Mouse (Mus musculus): Measurements from ENCODE around the gene Rab13.

Rab13 gene

DNA sequence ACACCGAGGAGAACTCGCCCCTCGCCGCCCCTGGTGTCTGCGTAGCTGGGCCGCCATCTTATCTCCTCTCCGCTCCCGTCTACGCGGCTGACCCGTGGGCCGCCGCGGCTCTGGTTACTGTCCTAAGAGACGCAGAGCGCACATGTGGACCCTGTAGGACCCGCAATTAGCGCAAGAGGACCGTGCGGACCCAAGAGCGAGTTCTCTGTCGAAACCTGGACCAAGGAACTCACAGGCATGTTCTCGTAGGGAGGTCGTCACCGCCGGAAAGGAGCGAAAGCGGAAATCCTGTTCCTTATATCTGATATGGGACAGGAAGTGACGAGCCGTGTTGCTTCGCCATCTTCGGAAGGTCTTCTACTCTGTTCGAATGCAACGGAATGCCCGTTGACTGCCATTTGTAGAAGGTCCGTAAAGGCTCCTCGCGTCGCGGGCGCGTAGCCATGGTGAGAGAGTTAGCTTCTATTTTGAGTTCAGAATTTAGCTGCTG, at the start of gene Rab13, which contains the start of gene Rps27:
Gene Rab13 (plus strand): TSS at position 319 of the 490 bp plus-strand sequence.
Gene Rps27 (minus strand): TSS at position 275 of the 490 bp plus-strand sequence.
- DNase-seq (ENCODE audit: inconsistent ontology term) = peak; percentile 88

DNA sequence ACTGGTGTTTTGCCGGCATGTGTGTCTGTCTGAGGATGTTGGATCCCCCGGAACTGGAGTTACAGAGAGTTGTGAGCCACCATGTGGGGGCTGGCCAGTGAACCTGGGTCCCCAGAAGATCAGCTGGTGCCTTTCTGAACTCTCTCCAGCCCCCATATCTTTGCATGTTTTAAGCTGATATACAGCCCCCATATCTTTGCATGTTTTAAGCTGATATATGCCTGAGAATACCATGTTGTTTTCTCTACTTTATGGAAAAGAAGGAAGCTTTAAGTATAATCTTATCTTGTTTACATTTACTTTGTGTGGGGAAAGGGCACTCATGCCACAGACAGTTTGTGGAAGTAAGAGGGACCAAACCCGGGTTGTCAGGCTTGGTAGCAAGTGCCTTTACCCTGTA, 33.9 kb upstream of the Rab13 start:
- DNase-seq (ENCODE audit: inconsistent ontology term) = no peak

DNA sequence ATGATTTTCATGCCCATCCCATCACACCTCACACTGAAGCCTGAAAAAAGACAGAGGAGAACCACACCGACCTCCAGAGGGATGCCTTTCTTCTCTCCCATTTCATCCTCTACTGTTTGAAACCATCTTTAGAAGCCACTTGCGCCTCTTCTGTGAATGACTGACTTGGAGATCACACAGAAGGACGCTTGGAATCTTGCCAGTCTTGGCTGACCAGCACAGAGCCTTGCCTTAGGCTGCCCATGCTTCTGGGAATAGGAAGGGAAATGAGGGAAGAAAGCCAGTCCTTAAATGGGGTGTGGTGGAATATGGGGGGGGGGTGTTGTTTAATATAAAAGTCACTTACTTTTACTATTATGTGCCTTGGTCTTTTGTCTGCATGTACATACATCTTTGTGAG, 29.9 kb upstream of the Rab13 start:
- no peak for DNase-seq (ENCODE audit: inconsistent ontology term)

DNA sequence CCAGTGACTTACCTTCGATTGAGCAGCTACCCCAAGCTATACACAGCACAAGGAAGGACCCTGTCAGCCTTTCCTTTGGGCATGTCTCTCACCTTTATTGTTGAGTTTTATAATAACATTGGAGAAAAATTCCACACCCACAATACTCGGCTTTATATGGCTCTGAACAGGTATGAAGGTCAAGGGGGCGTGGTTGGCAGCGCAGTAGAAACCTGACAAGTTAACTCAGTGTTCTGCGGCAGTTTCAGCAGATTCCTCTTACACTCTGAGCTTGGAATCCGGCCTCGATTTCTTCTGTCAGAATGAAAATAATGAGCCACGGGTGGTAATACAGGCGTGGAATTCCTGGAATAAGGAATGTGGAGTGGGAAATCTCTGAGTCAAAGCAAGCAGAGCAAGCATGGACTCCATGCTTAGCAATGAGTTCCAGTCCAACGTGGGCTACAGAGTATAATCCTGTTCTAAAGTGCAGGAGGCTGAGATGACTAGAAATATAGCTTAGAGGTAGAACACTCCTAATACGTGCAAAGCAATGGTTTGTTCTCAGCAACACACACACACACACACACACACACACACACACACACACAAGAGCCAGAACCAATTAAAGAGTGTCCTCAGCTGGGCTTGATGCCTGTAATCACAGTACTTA, 22.5 kb upstream of the Rab13 start:
- DNase-seq (ENCODE audit: inconsistent ontology term) = no peak

DNA sequence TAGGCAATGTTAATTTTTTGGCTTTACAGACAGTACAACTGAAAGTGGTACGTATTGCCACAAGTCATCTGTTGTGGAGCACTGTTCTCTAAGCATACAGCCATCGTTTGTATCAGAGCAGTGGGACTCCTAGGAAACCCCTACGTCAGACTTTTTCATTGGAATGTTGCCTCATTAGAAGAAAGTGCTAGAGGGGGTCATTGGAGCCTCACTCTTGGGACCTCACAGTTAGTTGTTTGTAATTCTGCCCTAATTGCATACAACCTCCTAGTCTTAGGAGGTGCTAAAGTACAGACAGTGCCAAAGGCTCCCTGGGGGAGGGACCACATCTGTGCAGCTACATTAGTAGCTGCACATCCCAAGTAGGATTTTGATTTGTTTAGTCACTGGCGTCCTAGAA, 18.7 kb upstream of the Rab13 start:
- peak; percentile 52 for DNase-seq (ENCODE audit: inconsistent ontology term)

DNA sequence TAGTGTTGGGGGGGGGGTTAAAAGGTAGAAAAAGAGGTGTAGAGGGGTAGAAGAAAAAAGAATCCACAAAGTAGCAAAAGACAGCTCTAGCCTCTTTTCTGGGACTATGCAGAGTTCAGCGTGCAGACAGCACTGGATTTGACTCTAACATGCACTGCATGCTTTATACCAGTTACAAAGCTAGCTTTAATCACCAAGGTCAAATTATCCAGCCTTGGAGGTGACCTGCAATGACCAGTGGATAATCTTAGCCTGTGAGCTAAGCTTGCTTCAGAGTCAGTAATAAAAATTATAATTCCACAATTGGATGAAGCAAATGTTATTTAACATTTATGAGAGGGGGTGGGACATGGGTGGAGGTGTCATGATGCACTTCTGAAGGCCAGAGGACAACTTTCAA, 17.9 kb upstream of the Rab13 start:
- no peak for DNase-seq (ENCODE audit: inconsistent ontology term)

DNA sequence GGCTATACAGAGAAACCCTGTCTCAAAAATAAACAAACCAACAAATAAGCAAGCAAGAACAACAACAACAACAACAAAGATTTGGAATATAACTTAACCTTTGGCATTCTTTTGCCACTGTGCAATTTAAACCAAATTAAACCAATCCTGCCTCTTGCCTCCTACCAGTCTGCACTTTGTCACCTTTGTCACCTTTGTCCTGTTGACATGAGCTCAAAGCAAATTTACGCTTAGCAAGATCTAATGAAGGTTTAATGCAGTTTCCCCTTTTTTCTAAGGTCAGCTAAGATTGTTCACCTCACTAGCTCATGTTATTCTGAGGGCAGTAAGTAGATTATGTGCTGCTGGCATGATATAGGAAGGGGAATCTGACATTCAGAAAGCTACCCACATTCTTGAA, 15.9 kb upstream of the Rab13 start:
- DNase-seq (ENCODE audit: inconsistent ontology term) = no peak

DNA sequence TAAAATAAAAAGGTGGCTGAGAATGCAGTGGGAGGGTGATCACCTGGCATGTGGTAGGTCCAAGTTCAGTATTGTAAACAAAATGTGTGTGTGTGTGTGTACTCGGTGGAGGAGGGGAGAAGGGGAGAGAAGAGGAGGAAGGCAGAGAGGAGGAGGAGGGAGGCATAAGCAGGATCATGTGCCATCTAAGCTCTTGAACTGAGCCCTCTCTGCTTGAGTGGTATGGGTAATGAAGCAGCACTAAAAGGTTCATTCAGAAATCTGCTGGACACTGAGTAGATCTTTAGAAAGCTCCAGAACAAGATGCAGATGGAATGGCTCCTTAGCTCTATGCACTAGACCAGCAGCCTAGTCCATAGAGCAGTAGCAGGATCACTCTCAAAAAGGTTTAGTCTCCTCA, 10.6 kb upstream of the Rab13 start:
- peak; percentile 25 for DNase-seq (ENCODE audit: inconsistent ontology term)

DNA sequence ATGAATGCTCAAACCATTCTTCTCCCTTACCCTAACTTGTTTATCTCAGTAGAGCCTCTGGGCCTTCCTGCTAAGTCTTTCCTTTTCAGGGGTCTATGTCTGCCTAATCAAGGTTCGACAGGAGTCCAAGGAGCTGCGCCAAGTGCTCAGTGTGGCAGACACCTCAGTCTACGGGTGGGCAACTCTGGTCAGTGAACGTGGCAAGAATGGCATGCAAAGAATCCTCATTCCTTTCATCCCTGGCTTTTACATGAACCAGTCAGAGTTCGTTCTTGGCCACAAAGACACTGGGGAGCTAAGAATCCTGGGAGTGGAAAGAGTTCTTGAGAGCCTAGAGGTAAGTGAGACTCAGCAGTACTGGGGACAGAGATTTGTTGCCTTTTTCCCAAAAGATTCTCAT, 9.9 kb upstream of the Rab13 start:
- DNase-seq (ENCODE audit: inconsistent ontology term) = peak; percentile 91

DNA sequence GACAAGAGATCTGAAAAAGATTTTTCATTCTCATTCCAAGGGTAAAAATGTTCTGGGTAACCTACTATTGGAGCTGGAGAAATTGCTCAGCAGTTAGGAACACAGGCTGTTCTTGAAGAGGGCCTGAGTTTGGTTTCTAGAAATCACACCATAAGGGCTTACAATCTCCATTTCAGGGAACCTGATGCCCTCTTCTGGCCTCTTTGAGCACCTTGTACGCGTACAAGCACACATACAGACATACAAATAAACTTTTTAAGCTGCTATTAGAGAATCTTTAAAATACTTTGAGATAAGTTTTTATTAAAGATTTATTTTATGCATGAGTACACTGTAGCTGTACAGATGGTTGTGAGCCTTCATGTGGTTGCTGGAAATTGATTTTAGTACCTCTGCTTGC, 8.9 kb upstream of the Rab13 start:
- DNase-seq (ENCODE audit: inconsistent ontology term) = no peak

DNA sequence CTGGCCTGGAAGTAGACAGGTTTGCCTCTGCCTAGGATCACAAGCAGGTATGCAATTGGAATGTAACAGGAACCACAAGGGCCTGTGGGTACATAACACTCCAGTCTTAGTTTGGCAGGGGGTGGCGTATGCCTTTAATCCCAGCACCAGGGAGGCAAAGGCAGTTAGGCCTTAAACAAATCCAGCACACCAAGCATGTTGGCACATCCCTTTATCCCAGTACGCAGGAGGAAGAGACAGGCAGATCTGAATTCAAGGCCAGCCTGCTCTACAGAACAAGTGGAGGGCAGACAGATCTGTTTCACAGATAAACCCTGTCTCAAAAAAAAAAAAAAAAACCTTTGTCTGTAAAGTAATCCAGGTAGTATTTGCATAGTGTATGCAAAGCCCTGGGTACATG, 4.8 kb upstream of the Rab13 start:
- no peak for DNase-seq (ENCODE audit: inconsistent ontology term)

DNA sequence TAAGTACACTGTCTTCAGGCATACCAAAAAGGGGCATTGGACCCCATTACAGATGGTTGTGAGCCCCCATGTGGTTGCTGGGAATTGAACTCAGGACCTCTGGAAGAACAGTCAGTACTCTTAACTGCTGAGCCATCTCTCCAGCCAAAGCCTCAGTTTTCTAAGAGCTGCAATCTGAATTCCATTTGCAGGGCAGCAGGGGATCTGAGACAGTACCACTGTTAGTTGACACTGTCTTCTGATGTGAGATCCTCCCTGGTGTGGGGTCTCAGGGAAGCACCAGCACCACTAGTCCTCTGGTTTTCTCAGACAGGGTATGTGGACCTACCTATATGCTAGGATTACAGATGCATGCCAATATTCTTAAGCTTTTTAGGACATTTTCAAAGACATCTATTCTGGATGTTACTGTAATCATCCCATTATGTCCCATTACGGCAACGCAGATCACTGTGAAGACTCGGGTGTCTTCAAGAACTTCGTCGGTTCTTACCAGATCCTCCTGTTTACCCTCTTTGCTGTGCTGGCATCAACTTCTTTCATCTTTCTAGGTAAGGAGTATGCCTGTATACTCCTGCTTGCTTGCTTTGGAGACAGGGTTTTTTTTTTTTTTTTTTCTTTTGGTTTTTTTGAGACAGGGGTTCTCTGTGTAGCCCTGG, 3.5 kb upstream of the Rab13 start:
- no peak for DNase-seq (ENCODE audit: inconsistent ontology term)

DNA sequence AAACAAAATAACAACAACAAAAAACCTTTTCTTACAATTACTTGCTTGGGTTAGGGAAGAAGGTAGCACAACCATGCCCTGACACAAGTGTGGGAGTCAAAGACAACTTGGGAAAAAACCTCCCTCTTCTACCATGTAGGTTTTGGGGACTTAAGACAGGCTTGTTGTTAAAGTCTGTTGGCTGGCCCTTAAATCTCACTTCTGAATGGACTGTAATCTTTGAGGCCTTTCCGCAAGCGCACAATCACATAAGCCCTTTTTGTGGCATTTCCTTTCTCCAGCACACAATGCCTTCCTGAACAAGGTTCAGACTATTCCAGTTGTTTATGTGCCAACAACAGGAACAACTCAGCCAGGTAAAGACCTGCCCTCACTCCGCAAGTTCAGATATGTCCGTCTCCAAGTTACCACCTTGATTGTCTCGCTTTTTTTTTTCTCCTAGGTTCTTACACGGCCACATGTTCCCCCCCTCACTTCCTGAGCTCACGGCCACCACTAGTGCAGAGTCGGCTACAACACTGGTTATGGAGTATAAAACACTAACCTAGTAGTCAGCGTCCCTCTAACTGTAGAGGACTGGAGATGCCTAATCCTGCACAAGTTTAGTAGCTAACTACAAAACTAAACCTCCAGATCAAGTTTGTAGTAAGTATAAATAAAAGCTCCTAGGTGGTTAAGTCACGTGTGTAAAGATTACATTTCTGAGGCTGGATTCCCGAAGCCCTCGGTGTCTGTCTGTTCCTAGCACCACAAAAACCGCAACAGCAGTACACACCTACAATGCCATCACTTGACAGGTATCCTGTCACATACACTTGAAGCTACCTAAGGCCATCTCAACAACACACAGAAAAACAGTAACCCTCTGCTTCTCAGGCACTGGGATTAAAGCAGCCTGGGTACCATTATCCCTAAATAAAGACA, 1.8 kb upstream of the Rab13 start:
- DNase-seq (ENCODE audit: inconsistent ontology term) = no peak

DNA sequence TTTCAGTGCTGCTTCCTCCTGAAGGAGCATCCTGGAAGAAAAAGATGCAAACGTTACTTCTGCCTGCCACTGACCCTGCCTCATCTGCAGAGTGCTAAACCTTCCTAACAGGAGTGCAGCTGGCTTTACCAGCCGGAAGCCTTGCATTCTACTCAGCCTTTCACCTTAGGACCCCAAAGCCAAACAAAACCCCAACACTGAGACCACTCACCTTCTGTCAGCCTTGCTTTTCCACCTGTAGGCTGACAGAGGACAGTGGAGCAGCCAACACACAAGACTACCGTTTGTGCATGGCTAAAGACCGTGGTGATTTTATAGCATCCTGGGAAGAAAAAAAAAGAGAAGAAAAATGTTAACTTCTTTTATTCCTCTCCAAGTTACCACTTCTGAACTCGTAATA, 772 bp upstream of the Rab13 start:
- no peak for DNase-seq (ENCODE audit: inconsistent ontology term)

DNA sequence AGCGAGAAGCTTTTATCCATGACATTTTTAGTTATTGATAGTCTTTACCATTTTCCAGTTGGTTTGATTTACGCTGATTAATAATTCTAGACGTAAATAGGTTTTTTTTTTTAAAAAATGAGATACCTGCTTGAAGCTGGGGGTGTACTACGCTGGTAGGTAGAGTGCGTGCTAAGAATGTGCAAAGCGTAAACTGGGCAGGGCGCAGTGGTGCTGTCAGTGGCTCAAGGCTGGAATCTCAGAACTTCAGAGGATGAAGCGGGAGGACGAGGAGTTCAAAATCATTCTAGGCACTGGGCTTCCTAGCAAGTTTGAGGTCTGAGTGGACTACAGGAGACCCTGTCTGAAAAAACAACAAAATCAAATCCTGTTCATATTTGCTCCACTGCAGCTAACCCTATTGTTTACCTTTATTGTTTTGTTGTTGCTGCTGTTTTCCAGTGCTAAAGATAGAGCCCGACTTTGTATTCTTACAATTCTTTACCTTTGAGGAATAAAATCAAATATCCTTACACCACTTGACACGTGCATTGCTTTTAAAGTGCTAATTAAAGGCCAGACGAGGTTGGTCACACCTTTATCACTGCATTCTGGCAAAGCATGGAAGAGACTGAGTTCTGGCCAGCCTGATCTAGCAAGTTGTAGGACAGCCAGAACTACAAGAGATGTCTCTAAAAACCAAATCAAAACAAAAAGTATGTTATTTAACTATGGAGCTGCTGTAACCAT, 625 bp downstream of the Rab13 start:
- DNase-seq (ENCODE audit: inconsistent ontology term) = no peak

DNA sequence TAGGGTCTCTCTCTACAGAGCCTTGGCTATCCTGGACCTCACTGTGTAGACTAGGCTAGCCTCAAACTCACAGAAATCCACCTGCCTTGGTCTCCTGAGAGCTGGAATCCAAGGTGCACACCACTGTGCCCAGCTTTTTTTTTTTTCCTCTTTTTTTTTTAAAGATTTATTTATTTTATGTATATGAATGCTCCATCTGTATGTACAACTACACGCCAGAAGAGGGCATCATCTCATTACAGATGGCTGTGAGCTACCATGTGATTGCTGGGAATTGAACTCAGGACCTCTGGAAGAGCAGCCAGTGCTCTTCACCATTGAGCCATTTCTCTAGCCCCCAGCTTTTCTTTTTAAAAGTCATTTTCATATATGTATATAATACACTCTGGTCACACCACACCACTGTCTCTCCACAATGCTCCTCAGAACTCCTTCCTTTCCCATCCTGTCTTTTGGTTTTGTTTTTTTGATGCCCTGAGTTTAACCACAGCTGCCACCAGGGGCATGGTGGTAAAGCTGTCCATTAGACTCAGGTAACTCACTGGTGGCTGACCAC, 2.4 kb downstream of the Rab13 start:
- no peak for DNase-seq (ENCODE audit: inconsistent ontology term)

DNA sequence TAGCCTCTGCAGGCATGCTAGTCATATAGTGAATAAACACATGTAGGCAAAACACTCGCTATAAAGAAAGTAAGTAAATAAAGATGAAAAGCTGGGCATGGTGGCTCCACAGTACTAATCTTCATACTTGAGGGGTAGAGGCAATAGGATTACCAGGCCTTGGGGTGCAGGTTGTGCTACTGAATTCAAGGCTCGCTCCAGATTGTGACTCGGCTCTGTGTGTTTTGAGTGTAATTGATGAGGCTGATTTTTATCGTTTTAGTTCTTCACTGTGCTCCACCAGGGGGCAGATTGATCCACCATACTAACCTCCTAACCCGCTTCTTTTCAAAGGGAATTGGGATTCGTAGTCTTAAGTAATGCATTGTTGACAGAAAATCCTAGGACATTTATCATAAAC, 6.6 kb downstream of the Rab13 start:
- no peak for DNase-seq (ENCODE audit: inconsistent ontology term)

DNA sequence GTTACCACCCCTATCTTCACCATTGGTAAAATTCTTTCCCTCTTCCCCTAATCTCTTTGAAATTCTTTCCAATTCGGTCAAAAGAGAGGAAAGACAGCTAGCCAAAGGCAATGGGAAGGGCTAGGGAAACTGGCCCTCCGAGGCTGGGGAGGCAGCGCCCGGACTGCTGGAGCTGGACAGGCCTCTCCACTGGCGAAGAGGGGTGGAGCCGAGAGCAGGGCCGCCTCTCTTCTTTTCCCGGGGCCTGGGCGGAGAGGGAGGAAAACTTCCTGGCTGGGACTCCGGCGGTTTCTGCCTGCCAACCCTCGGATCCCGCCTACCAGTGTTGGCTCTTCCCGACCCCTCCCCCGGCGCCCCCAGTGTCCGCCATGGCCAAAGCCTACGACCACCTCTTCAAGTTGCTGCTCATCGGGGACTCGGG, 7.0 kb downstream of the Rab13 start:
- DNase-seq (ENCODE audit: inconsistent ontology term) = peak; percentile 88

DNA sequence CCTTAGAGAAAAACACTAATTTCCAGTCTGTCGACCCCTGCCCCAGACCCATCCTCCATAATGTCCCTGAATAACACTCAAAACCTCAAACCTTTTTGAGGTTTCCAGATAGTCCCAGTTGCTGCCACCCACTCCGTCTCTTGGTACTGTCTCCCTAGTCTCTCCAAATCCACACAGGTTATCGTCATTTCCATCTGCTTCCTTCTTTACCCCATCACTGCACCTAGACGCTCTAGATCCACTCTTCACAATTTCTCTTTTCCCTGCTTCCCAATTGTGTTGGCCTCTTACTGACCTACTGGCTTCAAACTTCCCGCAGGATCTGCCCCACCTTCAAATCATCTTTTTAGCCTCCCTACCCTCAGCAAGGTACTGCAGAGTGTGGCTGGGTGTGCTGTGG, 7.6 kb downstream of the Rab13 start:
- no peak for DNase-seq (ENCODE audit: inconsistent ontology term)

DNA sequence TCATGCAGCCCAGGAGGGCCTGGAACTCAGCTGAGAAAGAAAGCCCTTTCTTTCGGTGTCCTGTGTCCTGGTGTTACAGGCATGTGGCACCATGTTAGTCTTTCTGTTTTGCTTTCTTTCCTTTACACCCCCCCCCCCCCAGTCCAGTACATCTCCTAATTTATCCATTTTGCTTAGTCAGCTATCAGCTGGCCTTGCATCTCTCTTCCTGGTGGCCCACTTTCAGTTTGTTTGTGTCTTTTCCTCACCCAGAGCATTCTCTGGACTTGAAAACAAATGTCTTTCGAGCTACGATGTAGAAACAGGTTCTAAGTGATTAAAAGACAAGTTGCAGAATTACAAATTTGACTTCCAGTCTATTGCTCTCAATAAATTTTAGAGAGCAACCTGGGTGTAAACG, 9.0 kb downstream of the Rab13 start:
- DNase-seq (ENCODE audit: inconsistent ontology term) = no peak

DNA sequence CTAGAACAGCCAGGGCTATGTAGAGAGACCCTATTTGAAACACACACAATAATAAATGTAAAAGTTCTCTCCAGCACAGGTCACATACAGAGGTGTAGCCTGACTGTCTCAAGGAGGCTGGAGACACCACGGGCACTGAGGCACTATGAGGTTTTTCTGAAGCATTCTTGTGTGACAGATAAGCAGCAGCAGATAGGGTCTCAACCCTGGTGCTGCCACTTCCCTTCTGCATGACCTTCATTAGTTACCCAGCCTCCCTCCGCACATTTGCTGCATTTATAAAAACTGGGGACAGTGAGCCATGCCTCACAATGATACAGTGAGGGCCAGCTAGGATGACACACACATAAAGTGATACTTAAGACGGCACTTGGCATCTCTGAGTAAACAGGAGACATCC, 9.4 kb downstream of the Rab13 start:
- DNase-seq (ENCODE audit: inconsistent ontology term) = no peak

Measured in Muller cell, postnatal 12 days (primary cell).